Mouse (Mus musculus) v-Abl transformed pro-B cells (cell line): Measurements from ENCODE around the gene Mycbpap.

Experiments
- in situ Hi-C, 2 experiments: fragments of 400-800 bp; cut with MboI; formaldehyde crosslinking; loops; one replicate each; pipeline ENCODE4 v1.15.1; 2025; ENCODE audit not compliant: unreplicated experiment in 2 of 2

The Mycbpap gene

DNA sequence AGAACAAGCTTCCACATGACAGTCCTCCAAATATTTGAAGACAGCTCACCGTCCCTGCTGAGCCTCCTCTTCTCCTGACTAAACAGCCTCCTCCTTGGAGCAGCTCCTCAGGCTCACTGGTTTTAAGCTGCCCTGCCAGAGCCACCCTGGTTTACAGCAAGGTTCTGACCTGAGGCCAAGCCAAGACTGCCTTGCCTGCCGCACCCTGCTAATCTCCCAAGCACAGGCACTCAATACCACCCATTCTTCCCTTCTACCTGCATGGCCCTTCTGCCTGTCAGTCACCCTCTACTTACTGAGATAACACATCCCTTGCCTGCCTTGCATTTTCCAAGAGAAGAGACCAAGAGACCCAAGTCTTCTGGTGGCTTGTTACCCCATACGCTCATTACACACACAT lies 65.2 kb downstream of the Mycbpap start:
- in situ Hi-C loops: no loop called here

GRCm38 (mm10) chr11:94455161-94455820 lies 66.3 kb downstream of the Mycbpap start:
- in situ Hi-C loops: no loop called here

DNA sequence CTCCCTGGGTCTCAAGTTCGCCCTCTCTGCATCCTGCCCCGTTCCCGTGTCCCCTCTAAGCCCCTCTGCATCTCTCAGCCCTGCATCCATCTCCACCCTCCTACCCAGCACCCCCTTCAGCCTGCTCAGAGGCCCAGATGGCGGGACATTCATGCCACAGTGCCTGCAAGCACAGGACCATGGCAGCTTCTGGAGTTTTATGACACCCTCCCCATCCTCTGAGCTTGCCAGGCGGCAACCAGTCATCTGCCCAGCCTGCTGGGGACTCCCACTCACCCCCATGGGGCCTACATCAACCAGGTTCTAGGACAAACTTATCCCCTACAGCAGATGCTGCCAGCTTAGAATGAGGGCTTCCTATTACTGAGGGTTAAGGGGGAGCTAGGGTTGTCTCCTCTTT lies 66.8 kb downstream of the Mycbpap start:
- in situ Hi-C loops: no loop called here
